Mouse (Mus musculus): ENCODE measurements around the gene Prkg1. TPM values are rescaled to one million over a fixed set of nuclear protein-coding genes. Genes with fewer than 3 reads are reported as not detected.

Gene Prkg1
- total RNA-seq (2014; fragmentation: Nextera tagmentation): 1.8 and 4.1 TPM in 2 replicates
- 0.47 and 8.5 TPM in 2 replicates for total RNA-seq (2017)

GRCm38 (mm10) chr19:31764801-31765340 is at the start of gene Prkg1:
TSS of gene Prkg1 (minus strand) at chr19:31765033.
- ATAC-seq (replicated peaks; ENCODE audit: low FRiP score, low TSS enrichment, poor library complexity, severe bottlenecking): 0 out of 2 replicates have a peak, but pooled peaks have one; percentile 26

GRCm38 (mm10) chr19:31813087-31813486 is 48.3 kb upstream of the Prkg1 start:
- ATAC-seq (replicated peaks; ENCODE audit: low FRiP score, low TSS enrichment, poor library complexity, severe bottlenecking): peak; percentile 63; the same call in 1 of the 2 replicates

- no peak for ATAC-seq (replicated peaks; ENCODE audit: low FRiP score, low TSS enrichment, poor library complexity, severe bottlenecking)
Measured at GRCm38 (mm10) chr19:31811371-31811770, 46.5 kb upstream of the Prkg1 start.

DNA sequence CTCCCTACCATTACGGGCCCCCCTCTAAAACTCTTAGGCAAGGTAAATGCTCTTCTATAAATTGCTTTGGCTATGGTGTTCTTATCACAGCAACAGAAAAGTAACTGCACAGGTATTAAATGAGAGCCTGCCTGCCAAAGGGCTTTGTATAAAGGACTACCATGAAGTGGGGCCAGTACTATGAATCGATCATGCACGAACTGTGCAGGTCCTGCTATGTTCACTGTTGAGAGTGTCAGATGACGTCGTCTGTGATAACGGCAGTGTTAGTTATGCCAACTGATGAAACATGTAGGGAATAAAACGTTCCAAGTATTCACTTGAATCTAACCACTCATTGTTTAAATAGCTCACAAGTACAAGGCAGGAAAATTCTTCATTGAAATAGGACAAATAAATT is 40.6 kb upstream of the Prkg1 start:
- ATAC-seq (replicated peaks; ENCODE audit: low FRiP score, low TSS enrichment, poor library complexity, severe bottlenecking): no peak

DNA sequence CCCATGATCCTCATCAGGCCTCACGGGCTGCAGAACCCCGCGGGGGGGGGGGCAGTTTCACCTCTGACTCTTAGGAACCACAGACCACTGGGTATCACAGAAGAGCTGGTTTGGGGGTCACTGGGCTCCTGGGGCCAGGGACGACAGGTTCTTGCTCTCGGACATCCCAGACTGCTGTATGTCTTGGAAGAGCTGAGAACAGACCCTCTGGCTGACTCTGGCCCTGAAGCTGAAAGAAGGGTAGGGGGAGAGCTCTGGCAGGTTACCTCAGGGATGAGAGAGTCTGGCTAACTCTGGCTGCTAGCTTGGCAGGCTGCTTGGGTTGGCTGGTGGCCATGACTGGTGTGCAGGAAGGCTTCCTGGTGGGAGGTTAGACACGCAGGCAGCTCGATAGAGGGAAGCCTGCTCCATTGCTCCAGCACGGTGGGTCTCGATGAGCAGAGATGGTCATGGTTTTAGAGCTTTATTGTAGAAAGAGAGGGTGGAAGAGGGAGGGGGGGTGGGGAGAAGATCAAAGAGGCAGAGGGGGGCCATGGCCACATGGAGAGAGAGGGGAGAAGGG is 30.7 kb upstream of the Prkg1 start:
- ATAC-seq (replicated peaks; ENCODE audit: low FRiP score, low TSS enrichment, poor library complexity, severe bottlenecking): no peak

GRCm38 (mm10) chr19:31791724-31792123 is 26.9 kb upstream of the Prkg1 start:
- ATAC-seq (replicated peaks; ENCODE audit: low FRiP score, low TSS enrichment, poor library complexity, severe bottlenecking): no peak

- peak; percentile 27; the same call in 1 of the 2 replicates for ATAC-seq (replicated peaks; ENCODE audit: low FRiP score, low TSS enrichment, poor library complexity, severe bottlenecking)
Measured at GRCm38 (mm10) chr19:31781521-31782018, 16.7 kb upstream of the Prkg1 start.

GRCm38 (mm10) chr19:31781077-31781476 is 16.2 kb upstream of the Prkg1 start:
- ATAC-seq (replicated peaks; ENCODE audit: low FRiP score, low TSS enrichment, poor library complexity, severe bottlenecking): peak; percentile 96

DNA sequence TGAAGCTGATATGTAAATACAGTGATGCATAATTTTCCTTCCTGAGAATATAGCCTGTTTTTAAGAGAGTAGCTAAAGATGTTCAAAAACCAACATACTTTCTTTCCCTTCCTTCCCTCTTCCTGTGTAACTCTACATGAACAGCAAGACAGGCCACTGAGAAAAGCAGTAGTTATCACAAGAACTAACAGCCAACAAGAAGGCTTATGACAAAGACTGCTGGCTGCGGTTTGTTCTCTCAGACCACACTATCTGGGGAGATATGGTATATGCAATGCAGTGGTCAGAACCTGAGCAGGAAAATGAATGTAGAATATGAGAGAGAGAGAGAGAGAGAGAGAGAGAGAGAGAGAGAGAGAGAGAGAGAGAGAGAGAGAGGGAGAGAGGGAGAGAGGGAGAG is 15.4 kb upstream of the Prkg1 start:
- no peak for ATAC-seq (replicated peaks; ENCODE audit: low FRiP score, low TSS enrichment, poor library complexity, severe bottlenecking)

DNA sequence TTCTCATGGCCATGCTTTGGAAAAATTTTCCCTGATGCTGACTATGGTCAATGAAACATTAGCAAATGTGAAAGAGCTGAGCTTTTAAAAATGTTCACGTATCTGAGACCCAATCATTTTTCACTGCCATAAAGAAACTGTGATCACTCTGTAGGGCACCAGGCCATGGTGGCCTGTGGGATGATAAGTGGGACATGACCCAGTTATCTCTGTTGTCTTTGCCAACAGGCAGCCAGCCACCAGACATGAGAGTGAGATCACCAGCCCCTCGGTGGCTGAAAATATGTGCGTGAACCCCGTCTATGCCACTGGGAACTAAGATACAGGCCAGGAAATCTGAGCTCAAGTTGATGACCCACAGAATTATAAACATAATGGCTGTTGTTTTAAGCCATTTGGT is 14.2 kb upstream of the Prkg1 start:
- peak; percentile 75 for ATAC-seq (replicated peaks; ENCODE audit: low FRiP score, low TSS enrichment, poor library complexity, severe bottlenecking)

- no peak for ATAC-seq (replicated peaks; ENCODE audit: low FRiP score, low TSS enrichment, poor library complexity, severe bottlenecking)
Measured at GRCm38 (mm10) chr19:31767004-31767403, 2.2 kb upstream of the Prkg1 start.

- ATAC-seq (replicated peaks; ENCODE audit: low FRiP score, low TSS enrichment, poor library complexity, severe bottlenecking): no peak
Measured at GRCm38 (mm10) chr19:31765451-31765850, 618 bp upstream of the Prkg1 start.

DNA sequence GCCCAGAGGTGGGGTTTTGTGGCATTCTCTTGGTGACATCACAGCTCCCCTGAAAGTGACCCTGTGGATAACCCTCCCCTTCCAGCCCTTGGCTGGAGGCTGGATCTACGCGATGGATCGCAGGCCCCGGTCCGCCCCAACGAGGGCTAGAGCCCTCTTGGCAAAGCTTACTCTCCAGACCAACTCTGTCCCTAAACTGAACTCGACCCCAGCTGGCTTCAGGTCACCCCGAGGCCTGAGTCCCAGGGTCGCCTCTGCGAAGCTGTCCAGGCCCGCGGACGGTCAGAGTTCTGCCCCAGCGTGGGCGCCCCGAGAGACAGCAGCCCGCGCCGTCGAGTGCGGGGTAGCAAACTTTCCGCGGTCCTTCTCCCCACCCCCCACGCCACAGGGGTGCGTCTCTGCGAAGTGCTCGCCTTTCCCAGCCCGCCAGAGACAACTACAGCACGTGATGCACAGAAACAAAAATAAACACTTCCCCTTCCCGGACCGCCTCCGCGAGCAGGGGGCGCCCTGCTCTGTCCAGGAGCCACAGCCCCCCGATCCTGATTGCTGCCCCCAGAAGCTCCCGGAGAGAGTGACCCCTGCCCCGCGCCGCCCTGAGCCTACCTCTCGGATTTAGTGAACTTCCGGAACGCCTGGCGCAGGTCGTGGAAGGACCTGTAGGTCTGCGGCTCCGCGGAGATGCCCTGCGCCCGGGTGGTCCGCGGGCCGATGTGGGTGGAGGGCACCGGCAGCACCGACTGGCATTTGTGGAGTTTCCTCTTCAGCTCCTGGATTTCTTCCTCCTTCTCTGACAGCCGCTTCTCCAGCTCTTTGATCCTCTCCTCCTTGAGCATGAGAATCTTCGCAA is 657 bp downstream of the Prkg1 start:
- ATAC-seq (replicated peaks; ENCODE audit: low FRiP score, low TSS enrichment, poor library complexity, severe bottlenecking): peak; percentile 32; the same call in 1 of the 2 replicates

DNA sequence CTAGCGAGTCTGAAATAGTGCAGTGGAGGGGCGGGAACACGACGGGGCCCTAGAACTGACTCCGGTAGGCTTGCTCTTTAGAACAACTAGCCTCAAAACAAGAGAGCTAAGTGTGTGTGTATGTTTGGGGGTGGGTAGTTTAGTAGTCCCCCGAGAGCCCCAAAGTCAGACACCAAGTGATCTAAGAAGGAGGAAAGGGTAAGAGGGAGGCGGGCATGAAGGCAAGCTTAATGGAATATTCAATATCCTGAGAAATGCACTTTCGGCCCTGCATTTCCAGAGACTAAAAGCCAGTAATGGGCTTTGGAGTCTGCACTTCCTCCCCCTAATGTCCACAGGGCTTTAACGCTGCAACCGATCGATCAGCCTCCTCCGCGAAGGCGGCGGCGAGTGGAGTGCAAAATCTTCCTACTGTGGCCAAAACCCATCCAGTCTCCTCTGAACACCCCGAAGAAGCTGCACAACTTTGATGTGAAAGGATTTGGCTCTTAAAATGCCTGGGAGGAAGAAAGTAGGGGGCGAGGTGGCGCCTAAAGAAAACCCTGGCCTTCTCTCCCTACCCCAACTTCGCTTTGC is 1.5 kb downstream of the Prkg1 start:
- ATAC-seq (replicated peaks; ENCODE audit: low FRiP score, low TSS enrichment, poor library complexity, severe bottlenecking): no peak

DNA sequence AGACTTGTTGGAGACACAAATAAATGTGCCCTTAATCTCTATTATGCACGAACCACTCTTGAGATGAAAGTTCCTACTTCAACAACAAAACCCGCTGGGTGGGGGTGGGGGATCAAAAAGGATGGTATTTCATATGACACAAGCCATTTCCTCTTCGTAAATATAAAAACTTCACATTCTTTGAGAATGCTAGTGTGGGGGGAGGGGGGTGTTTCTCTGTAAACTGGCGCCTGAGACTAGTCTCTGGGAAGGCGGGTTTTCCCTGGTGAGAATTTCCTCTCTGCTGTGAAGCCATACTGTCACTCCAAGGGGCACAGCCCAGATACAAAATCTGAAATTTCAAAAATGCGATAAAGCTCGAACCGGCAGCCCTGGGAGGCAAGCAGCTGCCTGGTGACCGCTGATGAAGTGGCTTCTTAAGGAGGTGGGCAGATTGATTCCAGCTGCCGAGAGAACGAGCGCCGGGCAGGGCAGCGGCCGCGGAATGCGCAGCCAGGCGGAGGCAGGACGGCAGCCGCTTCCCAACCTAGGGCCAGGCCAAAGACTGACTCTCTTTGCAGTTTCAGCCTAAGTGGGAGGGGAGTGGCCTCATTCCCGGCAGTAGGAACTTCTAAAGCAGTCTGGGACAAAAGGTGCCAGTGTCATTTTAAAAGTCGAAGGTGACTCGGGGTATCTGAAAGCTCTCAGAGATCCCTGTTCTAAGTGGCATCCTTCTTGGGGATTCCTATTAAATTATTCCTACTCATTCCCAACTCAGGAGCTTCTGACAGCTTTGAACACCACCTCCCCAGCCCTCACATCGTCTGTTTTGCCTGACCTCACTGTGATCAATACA is 2.2 kb downstream of the Prkg1 start:
- ATAC-seq (replicated peaks; ENCODE audit: low FRiP score, low TSS enrichment, poor library complexity, severe bottlenecking): 0 out of 2 replicates have a peak, but pooled peaks have one; percentile 13

- no peak for ATAC-seq (replicated peaks; ENCODE audit: low FRiP score, low TSS enrichment, poor library complexity, severe bottlenecking)
Measured at GRCm38 (mm10) chr19:31759855-31760254, 5.0 kb downstream of the Prkg1 start.

DNA sequence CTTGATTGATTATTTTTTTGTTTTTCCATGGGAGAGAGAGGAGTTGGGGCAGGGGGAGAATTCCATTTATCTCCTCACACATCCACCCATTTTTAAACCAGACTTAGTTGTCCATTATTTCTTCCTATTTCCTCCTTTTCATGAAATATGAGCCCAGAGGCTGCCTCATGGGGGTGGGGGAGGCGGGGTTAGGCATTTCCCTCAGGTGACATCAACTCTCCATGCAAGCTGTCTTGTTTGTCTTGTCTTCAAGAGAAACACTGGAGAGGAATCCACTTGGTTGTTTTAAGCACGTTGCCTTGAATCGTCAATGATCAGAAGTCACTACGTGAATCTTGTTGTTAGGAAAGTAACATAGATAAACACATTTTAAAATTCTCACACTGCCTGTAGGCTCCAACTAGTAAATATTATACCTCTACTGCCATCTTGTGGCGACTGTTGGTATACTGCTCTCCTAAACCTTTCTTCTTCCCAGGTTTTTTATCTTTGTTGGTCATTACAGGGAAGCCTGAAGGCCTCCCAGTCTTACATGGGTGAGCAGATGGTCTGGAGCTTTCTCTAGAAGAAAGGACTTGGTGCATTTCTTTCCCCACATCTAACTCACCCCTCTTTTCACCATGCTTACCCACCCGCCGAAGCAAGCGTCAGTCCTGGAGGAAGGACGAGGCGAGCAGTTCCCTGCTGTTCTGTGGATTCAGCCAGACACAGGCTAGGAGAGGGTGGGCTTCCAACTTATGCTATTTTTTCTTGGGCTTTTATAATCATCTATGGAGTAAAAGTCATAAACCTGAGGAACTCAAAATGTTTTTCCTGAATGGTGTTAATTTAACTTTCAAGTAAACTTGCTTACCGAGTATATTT is 8.7 kb downstream of the Prkg1 start:
- ATAC-seq (replicated peaks; ENCODE audit: low FRiP score, low TSS enrichment, poor library complexity, severe bottlenecking): peak; percentile 86

DNA sequence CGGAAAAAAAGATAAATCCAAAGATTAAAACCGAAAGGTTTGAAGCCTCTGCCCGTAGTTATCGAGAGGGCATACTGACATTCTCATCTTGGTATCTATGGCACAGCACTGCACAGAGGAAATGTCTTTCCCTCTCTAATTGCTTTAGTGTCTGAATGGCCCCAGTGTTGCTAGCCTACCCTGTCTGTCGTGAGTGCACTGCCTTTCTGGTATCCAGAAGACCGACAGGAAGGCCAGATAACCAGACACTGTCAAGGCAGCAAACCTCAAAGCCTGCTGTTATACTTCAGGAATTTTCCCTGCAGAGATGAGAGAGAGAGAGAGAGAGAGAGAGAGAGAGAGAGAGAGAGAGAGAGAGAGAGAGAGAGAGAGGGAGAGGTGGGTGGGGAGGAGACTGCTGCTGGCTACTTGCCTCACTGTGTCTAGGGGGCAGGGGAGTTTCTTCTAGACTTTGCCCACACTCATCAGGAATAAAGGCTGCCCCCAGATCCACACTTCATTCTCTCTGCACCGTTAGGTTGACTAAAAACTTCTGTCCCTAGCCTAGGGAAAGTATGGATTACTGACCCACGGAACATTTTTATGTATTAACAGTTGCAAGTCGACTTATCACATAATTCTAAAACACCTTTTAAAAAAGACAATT is 10.1 kb downstream of the Prkg1 start:
- ATAC-seq (replicated peaks; ENCODE audit: low FRiP score, low TSS enrichment, poor library complexity, severe bottlenecking): no peak

All from megakaryocyte-erythroid progenitor cell, adult 5-6 weeks (primary cell).